Mouse (Mus musculus) brain, embryonic 14.5 days (tissue): ENCODE data around the gene Celf2. TPM values are rescaled to one million over a fixed set of nuclear protein-coding genes. Genes with fewer than 3 reads are reported as not detected.

Experiments used
- DNase-seq: peaks from one replicate; pipeline ENCODE4 v3.0.0-alpha.2; 2011; ENCODE audit warnings: low read depth
- CTCF ChIP-seq: fragments of 200-500 bp; IDR thresholded peaks from 2 replicates; pipeline ENCODE4 v1.5.1; 2012; ENCODE audit warnings: inconsistent platforms, mild to moderate bottlenecking, moderate library complexity, borderline replicate concordance; ENCODE audit not compliant: insufficient read depth, insufficient read length; ENCODE audit errors: extremely low read depth
- POLR2A ChIP-seq: fragments of 200-500 bp; IDR thresholded peaks from 2 replicates; pipeline ENCODE4 v1.6.1; 2012; ENCODE audit warnings: mild to moderate bottlenecking, inconsistent platforms, borderline replicate concordance; ENCODE audit not compliant: poor library complexity, insufficient read depth, insufficient read length, severe bottlenecking; ENCODE audit errors: extremely low read depth
- polyA plus RNA-seq: library from polyadenylated mRNA; depleted of rRNA; stranded (reverse); fragments of >200 nt; gene quantifications from 2 replicates; pipeline ENCODE4 v1.2.3, GENCODE M21; 2012

Celf2 gene
- polyA plus RNA-seq, 1 experiment: 161 TPM

DNA sequence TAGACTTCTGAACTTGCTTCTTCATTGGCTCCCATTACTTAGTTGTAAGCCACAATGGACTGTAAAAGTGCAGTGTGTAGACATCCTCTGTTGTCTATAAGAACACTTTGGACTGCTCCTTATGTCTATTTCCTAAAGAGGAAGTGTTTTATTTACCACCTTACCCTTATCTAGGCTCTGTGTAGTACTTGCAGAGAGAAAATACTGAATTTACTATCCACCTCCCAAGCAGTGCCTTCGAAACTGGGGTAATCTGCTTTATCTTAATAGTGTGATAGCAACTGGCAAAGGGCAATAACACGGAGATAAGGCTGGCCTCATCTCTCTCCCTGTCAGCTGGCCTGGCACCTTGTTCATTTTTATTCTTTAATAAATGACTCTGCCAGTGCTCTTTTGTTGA, 259.0 kb downstream of the Celf2 start:
- TF ChIP-seq POLR2A (no peak), CTCF (no peak)
- DNase-seq: no peak

DNA sequence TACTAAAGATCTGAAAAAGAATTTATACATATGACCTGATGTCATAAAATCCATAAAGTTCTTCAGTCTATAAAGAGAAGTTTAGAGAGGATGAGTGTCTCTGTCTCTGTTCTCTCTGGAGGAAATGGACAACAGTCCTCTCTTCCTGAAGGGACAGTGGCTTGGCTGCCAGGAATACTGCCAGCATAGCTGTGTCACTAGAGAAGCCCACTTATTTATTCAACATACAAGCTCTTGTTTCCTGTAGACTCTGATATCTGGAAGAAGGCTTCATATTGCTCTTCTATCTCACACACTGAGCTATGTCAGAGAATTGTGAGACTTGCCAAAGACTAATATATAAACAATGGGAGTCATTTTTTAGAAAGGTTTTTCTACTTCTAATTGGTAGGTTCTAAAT, 260.4 kb downstream of the Celf2 start:
- TF ChIP-seq POLR2A (no peak), CTCF (no peak)
- no peak for DNase-seq

DNA sequence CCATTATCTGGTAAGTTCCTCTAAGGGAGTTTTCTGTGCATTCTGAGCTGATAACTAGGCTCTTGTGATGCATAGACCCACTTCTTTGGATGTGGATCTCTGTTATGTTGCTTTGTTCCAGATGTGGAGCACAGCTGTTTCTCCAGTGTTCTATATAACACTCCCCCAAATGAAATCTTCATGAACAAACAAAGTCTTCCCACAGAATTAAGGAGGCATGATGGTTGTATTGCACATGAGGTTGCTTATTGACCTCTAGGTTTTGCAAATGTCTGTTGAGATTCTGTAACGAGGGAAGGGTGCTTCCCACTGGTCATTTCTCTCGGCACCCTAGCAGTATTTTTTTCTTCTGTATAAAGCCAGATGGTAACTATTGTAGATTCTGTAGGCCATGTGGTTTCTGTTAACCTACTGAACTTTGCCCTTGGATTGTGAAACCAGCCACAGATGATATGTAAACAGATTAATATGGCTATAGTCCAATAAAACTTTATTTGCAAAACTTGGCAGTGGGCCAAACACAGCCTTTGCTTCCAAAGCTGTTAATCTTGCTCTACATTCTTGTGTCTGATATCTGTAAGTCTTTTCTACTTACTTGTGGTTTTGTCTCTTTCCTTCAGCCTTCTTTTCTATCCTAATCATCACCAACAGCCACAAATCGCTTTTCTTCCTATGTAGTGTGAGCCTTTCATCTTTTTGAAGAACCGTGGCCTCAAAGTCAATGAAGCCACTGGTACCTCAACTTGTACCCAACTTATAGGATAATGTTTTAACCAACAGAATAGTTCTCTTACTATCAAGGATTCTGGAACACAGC, 263.2 kb downstream of the Celf2 start:
- peak; percentile 35 for DNase-seq

DNA sequence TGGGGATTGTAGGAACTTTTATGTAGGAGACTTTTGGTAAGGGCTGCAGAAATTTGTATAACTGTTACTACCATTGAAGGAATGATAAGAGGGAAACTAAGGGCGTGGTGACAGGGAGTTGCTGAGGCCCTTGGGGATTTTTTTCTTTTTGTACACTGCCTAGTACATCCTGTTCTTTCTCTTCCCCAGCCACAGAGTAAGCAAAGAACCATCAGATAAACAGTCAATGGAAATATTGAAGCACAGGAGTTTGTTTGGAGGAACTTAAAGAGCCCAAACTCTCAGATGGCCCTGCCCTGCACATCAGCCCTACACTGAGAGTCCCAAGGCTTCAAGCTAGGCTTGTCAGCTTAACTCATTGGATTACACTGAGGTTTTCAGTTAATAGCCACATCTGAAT, 267.2 kb downstream of the Celf2 start:
- no peak for DNase-seq
- TF ChIP-seq CTCF: no peak
- no peak for TF ChIP-seq POLR2A

More for the DNA sequence above, 263.2 kb downstream of the Celf2 start:
- TF ChIP-seq POLR2A (no peak), CTCF (no peak)

DNA sequence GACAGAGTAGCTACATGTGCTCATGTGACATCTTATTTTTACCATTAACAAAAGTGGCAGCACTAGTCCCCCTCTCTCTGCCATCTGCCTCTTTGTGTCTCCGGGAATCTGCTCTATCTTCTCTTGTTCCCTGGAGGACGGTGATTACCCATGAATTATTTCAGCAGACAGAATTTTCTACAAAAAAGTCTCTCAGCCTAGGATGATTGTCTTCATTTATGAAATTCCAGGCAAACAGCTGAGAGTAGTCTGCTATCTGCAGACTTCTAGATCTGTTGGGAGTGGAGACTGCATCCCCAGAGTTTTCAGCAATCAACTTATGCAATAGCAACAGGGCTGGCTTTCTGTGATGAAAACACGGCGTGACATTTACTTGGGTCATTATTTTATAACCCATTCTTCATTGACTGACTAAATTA, 267.8 kb downstream of the Celf2 start:
- TF ChIP-seq POLR2A (no peak), CTCF (no peak)
- DNase-seq: peak; percentile 58

DNA sequence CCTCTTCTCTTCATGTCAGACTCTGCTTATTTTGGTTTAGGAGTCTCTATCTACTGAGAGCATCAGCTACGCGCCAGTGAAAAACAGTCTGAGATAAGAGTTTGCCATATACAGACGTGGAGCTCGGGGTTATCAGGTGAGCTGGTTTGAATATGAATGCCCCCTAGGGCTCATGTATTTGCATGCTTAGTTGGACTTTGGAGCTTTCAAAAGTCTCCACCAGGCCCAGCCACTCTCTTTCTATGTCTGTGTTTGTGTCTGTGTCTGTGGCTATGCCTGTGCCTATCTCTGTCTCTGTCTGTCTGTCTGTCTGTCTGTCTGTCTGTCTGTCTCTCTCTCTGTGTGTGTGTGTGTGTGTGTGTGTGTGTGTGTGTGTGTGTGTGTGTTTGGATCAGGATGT, 272.1 kb downstream of the Celf2 start:
- DNase-seq: no peak
- TF ChIP-seq POLR2A: no peak
- no peak for TF ChIP-seq CTCF

DNA sequence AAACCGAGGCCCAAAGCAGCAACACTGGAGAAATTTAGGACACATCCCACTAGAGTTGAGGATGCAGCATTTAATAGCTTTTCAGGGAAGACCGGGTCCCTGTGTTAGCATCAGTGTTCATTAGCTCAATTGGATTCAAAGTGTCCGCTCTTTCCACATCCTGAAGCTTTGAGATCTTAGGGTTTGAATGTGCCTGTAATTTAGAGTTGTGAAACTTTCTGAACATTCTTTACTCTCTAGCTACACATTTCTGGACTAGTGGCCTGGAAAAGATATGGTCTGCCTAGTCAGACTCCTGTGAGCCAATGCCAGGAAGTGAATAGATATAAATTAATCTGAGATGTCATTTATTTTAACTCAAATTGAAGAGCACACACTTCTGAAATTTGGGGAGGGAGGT, 272.9 kb downstream of the Celf2 start:
- DNase-seq: no peak
- TF ChIP-seq POLR2A (no peak), CTCF (no peak)

DNA sequence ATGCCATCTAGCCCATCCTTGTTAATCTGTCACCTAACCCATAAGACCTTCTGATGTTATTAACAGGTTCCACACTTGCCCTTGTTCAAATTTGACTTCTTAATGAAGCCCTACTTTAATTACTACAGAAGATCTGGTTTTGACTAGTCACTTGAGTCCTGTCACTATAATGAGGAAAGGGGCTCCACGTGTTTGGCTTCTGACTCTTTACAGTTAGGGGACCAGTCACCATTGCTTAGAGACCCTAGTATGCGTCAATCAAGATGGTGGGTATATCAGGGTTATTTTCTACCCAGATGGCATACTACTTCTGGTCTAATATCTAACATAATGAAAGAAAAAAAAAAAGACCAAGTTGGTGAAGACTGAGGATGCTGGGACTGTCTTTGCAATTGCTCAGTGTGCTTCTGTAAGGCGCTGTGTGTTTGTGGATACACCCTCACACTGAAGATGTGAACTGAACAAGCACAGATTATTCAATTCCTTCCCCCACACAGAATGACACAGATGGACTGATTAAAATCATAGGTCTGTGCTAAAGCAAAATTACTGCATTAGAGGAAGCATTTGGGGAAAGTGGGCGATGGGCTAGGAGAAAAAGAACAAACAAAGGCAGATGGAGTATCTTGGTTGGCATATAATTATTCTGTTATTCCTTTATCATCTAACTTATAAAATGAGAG, 274.2 kb downstream of the Celf2 start:
- peak; percentile 76 for DNase-seq
- no peak for TF ChIP-seq POLR2A
- TF ChIP-seq CTCF: no peak

DNA sequence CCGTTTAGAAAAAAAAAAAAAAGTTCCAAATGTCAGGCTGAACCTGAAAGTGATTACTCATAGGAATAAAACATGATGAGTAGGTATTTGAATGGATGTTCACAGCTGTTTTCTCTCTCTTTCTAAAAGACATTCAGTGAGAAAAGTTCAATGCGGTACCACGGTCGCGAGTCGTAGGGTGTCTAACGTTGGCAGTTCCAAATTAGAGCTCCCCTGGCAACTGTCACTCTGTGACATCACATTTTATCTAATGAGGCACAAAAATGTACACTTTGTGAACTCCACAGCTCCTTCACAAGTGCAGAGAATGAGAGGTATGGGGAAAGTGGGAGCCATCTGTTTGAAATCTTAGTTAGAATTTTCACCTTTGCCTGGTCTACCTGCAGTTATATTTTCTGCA, 274.8 kb downstream of the Celf2 start:
- TF ChIP-seq POLR2A (no peak), CTCF (no peak)
- DNase-seq: peak; percentile 88

DNA sequence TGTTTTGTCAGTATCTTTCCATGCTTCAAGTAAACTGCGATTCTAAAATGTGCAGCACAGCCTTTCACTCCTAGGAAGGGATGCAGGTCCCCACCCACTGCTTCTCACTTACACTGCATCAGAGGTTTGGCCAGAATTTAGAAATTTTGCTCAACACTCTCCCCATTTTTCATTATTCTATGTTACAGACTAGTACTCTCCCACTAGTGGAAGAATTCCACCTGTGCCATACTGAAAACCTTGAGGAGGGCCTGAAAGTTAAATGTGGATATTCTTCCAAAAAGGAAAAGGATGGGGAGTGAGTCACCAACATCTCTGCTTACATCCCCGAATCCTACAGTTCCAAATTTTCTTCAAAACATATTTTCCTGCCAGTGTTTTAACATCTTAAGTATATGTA, 276.0 kb downstream of the Celf2 start:
- no peak for DNase-seq
- TF ChIP-seq POLR2A (no peak), CTCF (no peak)

DNA sequence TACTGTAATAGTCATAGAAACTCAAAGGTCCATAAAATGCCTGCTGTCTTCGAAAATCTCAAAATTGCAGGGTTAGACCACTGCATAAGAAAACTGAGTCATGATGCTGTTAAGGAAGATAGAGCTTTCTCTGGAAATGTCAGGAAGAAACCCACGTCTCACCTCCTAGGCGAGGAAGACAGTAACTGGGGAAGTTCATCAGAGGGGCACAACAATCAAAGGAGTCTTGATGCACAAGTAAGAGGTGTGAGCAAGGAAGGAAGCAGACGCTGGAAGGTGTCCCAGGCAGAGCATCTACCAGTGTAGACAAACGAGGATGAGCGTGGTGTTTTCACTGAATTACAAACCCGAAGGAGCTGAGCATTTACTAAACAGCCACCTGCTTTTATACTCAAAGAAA, 282.6 kb downstream of the Celf2 start:
- DNase-seq: no peak
- TF ChIP-seq POLR2A (no peak), CTCF (no peak)

DNA sequence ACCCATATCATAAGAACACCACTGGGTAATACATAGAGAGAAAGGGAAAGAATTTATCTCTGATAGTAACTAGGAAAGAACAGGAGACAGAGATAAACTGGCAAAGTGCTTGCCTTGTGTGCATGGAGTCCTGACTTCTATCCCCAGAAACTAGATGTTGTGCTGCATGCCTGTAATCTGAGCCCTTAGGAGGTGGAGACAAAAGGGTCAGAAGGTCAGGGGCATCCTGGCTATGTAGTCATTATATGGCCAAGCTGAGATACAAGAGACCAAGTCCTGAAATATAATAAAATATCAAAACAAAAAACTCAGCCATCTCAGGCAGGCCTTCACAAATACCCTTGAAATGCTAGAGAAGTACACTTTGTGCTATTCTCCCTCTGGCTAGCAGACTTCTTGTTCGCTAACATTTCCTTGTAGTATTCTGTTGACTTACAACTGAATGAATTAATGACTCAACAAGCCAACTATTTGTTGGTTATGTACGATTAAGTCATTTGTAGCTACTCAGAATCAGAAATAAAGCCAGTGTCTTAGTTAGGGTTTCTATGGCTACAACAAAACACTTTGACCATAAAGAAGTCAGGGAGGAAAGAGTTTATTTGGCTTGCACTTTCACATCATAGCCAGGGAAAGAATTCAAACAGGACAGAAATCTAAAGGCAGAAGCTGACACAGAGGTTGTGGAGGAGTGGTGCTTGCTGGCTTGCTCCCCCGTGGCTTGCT, 284.9 kb downstream of the Celf2 start:
- DNase-seq: no peak
- TF ChIP-seq POLR2A (no peak), CTCF (no peak)

DNA sequence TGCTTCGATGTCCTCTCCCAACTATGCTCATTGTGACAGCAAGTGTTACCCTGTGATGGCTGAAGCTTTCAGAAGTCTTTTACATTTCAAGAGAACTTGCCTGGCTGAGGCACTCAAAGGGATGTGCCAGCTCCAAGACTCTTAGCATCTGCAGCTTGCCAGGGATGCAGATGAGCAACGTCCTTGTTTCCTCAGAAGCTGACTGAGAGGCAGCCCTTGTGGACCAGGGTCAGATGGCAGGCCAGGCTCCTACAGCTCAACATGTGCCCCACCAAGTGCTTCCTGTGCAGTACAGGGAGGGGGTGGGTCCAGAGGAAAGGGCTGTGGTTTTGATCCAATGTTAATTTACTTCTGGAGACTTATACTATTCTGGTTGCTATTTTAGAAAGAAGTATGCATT, 285.8 kb downstream of the Celf2 start:
- DNase-seq: no peak
- TF ChIP-seq POLR2A (no peak), CTCF (no peak)
